Mouse (Mus musculus) CD4-positive helper T cell, adult 2 months (primary cell): ENCODE results near the gene Plcl2.

Experiments used
- DNase-seq: peaks from one replicate; pipeline ENCODE4 v3.0.0-alpha.2; 2012; ENCODE audit warnings: low read depth, missing footprints, low spot score

The Plcl2 gene

DNA sequence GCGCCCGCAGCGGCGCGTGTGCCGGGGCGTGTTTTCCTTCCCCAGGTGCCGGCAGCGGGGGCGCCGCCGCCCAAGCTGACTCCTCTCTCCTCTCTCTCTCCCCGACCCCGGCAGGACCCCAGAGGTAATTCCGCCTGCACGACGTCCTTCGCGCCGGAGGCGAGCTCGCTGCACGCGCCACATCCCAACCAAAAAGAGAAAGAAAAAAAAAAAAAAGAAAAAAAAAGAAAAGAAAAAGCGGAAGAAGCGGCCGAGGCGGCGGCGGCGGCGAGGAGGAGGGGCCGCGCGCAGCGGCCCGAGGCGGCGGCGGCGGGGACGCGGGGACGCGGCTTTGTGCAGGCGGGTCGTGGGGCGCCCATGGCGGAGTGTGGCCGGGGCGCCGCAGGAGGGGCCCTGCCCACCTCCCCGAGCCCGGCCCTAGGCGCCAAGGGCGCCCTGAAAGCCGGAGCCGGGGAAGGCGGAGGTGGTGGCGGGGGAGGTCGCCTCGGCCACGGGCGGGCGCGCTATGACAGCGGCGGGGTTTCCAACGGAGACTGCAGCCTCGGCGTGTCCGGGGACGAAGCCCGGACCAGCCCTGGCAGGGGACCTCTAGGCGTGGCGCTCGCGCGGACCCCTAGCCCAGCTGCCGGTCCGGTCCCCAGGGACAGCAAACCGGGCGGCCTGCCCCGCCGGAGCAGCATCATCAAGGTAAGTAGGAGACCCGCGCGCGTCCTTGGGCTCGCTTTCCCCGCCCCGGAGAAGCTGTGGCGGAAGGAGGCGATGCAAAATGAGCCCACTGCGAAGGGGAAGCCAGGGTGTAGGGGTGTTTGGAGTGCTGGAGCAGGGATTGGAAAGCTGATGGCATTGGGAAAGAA is at the start of gene Plcl2:
Gene Plcl2 (plus strand): TSS at position 153 of the 854 bp plus-strand sequence.
- peak; percentile 77 for DNase-seq

GRCm38 (mm10) chr17:50460301-50460700 is 48.9 kb upstream of the Plcl2 start:
- no peak for DNase-seq

DNA sequence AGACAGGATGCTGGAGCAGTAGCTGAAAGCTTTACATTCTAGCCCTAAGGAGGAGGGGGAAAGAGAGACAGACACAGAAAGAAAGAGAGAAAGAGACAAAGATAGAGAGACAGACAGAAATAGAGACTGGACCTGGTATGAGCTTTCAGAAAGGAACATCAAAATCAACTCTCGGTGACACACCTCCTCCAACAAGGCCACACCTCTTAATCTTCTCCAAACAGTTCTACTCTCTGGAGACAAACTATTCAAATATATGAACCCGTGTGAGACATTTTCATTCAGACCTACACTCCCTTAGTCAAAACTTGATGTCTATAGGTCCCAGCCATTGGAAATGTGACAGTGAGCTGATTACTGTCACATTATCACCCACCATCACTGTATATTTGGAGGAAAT is 41.8 kb upstream of the Plcl2 start:
- DNase-seq = no peak

DNA sequence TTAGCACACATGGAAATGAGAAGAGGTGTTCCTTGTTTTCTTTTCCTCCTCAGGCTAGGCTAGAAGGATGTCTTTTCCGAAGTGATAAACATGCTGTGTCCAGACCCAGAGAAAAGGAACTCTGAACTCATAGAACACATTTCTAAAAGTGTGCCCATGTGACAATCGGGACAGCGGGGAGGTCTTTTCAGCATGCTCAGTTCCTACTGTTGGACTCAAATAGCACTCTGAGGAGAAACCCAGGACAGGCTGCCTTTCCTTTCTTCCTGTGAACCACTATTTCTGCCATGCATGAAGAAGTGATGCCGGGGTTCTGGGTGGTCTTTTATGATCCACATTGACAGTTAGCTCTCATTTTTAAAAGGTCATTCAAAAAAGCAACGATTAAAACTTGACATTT is 40.1 kb upstream of the Plcl2 start:
- no peak for DNase-seq

DNA sequence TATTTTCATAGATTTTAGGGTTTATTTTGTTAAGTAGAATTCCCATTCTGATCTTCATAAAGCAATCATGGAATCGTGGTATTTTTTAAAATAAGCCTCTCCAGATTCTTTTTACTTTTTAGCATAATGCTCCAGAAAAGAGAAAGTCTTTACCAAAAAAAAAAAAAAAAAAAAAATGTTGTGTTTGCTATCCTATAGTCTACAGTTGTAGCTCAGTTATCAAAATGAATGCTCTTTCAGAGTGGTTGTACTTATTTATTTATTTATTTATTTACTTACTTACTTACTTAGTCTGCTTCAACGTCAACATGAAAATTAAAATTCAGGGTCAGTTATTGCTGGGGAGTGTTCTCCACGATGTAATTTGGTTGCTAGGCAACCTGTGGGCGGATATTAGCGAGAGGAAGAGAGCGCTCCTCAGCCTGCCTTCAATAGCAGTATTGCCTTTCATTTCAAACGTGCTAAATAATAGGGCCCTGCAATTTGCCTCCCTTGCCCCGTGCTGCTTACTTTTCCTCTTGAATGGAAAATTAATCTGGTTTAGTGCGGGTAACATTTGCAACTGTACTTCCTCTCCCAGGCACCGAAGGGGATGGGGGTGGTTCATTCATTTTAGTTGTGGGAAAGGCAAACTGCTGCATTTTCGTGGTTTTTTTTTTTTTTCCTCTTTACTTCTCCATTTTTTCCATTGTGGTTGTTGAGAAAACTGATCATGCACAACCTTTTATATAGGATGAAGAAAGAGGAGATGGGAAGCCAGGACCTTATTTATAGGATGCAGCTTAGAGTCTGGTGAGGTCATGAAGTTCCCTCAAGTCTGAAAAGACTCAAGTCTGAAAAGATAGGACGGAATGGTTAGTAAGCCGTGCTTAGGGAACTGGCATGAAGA is 39.4 kb upstream of the Plcl2 start:
- DNase-seq = peak; percentile 92

DNA sequence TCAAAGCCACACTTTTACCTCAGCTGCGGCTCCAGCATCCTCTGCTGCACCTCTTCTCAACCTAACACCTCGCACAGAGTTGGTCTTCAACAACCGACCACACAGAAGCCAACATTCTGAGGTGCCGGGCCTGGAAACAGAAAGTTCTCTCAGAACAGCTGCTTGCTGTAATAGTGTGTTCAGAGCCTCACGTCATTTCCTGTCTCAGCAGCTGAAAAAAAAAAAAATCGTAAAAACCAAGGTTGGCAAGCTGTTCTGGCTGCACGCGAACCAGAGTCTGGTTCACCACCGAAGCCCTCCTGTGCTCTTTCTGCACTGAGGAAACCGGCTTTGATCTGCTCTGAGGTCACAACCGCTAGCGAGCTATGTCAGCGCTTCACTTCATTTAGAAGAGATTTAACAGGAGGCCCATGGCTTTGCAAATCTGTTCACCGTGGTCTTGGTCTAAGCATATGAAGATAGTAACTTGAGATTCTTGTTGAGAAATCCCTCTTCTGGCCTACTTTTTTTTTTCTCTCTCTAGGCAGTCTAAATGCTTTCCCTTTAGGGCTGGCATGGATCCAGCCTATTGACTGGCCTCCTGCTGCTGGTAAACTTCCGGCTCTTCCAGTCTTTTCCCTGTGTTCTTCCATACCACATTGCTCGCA is 38.6 kb upstream of the Plcl2 start:
- peak; percentile 96 for DNase-seq

- DNase-seq = peak; percentile 79
Observed at GRCm38 (mm10) chr17:50471230-50471629, 38.0 kb upstream of the Plcl2 start.

GRCm38 (mm10) chr17:50477277-50477676 is 31.9 kb upstream of the Plcl2 start:
- no peak for DNase-seq

DNA sequence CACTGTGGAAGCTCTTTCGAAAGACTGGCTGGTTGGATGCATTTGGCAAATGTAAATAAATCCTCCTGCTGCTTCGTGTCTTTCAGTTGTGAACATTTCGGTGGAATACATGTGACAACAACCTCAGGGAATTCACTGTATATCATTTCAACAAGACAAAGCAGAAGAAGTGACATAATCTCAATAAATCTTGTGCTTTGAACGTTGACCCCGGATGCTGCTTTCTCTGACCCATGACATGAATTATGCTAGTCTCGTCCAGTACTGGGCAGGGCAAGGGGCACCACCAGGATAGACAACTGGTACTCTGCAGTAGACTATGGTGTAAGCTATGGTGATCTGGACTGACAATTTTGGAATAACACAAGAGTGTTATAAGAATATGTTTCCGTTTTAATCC is 28.3 kb upstream of the Plcl2 start:
- no peak for DNase-seq

DNA sequence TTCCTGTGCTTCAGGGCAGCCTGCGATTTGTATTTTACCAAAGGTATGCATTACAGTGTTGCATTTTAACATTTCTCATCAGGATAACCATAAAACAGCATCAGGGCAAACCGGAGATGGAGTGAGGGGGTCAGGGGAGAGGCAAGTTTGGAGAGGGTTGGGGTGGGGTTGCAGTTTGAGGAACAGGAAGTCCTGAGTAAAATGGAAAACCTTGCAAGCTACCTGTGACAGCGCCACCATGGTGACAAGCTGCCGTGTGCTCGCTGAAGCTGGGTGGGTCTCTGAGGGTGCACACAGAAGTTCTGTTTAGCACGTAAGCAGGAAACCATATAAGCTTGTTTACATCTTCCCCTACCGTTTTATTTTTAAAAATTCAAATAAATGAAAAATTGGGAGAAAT is 25.5 kb upstream of the Plcl2 start:
- DNase-seq = peak; percentile 70

DNA sequence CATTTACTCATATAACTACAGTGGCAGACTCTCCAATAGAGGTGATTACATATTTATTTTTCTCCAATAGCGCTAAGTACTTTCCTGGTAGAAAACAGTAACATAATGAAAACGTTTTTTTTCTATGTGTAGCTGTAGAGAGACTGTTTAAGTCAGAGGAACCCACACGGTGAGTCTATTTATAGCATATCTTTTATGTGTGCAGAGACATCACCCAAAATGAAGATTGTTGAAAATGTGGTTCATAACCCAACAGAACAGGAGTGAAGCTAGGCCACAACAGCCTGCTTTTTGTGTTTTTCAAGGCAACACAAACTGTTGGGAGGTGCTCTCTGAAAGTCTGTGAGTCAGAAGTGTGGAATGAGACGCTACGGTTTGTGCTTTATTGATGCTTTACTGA is 24.2 kb upstream of the Plcl2 start:
- DNase-seq = peak; percentile 55

DNA sequence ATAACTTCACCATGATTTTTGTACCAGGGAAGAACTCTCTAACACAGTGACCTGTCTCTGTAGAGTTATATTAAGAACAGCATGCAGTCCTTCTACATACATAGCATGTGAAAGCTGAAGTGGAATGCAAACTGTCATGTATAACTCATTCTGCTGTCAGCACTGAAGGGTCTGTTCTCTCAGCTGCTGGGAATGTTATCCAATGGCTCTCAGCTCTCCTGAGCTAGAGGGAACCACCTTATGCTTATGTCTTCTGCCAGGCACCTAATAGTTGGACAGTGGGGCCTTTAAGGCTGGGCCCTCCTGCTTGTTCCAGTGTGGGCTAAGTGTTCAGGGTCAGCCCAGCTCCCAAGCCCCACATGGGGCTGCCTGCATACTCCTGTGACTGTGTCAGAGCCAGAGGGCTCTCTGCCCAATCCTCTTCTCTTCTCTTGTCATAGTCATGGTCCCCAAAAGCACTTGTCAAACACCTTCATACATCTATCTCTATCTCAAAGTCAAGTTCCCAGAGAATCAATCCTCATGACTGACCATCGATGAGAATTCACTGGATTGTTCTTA is 22.1 kb upstream of the Plcl2 start:
- no peak for DNase-seq

- DNase-seq = no peak
Observed at GRCm38 (mm10) chr17:50487670-50488069, 21.5 kb upstream of the Plcl2 start.

DNA sequence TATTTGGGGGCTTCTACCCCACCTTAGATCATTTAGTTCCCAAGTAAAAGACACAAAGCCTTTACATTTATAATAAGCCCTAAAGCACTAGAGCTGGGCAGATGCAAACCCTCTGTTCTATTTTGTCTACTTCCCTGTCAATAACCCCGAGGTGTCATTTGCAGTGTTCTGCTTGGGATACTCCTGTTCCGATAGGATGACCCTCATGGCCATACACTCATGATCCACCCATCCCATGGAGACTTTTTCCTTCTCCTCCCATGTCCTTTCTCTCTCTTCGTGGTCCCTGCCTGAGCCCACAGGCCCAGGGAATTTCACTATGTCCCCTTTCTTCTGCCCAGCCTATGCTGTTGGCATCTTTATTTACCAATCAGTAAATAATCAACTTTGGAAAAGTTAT is 20.8 kb upstream of the Plcl2 start:
- DNase-seq = no peak

DNA sequence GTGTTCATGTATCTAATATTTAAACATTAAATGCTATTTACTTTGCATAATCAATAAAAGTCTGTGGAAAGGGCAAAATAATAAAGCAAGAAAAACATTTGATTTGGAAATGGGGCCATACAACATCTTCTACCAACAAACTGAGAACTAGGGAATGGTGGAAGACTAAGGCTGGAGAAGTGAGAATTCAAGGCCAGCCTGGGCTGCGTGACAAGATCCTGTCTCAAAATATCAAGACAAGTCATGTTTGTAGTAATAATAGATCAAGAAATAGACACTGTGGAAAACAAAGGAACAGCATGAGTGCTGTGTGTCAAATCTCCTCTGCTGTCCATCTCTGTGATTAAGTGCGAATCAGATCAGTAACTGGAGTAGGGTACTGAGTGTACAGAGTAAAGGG is 20.3 kb upstream of the Plcl2 start:
- DNase-seq = no peak

DNA sequence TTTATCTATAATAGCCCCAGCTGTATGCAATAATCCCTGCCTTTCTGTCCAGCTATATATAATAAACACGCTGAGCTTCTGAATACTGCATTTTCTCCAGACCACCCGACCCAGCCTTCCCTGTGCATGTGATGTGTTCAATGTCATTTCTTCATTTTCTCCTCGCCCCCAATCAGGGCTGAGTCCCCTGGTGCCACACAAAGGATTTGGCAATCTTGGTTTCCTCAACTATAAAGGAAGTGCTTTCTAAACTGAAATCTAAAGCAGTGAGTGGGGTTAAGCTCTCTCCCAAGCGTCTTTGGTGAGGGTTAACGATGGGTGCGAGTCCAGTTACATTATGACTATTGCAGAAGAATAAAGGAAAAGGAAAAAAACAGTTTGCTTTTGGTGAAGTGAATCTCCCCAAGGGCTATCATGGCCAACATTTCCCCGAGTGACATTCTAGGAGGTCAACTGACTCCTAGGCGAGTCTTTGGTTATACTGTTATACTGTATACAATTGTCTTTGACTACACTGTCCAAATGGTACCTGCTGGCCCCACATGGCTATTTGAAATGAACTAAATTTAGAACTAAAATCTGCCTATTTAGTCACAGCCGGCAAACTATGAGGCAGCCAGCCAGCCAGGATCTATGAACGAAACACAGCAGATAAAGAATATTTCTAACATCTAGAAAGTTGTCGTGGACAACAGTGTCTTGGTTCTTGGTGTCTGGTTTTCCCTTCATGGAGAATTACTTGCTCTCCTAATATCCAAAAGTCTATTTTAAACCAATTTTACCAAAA is 18.4 kb upstream of the Plcl2 start:
- DNase-seq = no peak

DNA sequence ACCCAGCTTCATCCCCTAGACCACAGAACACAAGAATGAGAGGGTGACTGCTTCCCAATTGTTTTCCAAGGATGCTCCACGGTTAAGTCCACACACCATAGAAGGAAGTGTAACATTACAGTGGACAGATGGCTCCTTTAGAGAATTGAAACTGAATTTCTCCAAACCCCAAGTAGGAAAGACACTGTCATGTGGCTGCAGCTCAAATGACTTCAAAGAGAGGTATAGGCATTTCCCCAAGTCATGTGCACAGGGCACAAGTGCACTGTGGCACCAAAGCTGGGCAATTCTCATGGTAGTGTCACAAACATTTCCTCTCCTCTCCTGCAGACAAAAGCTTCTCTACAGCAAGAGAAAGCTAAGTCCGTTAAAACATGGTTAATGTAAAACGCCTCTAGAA is 17.7 kb upstream of the Plcl2 start:
- DNase-seq = no peak

DNA sequence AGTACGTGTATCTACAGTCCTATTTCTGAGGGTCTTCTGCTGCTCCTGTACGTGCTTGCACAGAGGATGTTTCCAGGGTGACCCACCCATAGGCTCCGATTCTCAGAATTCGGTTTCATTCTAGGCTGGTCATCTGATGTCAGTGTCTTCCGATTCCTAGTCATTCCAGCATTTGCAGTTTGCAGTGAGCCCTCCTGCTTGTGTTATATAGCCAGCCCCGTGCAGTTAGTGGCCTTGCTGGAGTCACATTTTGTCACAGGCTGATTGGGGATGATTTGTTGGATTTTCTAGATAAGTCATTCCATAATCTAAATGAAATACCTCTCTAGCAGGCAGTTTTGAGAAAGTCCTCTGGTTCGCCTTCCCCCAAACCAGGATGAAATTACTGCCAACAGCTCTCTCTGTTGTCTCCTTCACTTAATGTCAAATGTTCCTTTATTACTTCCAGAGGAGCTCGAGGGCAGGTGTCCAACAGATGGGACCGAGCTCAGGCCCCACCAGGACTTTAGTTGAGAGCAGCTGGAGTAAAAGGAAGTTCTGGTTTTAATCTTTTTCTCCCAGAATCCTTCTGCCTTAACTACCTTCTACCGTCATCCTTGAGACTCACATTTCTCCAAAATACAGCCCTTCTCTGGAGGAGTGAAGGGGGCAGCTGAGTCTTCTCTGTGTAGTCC is 13.8 kb upstream of the Plcl2 start:
- no peak for DNase-seq

DNA sequence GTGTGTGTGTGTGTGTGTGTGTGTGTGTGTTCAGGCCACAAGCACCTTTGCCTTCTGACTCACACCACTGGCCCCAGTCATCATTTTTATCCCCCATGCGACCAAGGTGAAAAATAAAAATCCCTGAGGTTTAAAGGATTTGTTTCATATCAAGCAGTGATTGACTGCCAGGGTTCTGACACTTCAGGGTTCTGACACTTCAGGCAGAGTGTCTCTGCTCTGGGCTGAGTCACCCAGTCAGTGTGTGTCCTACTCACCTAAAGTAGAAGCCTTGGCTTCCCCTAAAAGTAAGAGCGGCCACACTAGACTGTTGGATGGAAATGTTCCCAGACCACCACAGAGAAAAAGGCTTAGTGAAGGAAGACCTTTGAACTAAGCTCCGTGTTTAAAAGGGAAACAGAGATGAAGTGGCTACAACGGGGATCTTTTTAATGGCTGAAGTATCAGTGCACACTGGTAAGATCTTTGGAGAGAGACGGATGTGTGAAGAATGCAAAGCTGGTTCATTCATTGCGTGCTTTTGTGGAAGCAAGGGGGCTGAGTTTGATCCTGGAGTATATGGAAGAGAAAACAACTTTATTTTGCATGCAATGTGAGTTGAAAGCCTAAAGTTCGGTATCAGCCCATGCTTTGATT is 11.0 kb upstream of the Plcl2 start:
- DNase-seq = no peak
